Mouse (Mus musculus) thymus, adult 18-20 months (tissue): ENCODE data around the gene Stk36.
A peak's percentile ranks its signal among the peaks of the same experiment; 100 is the strongest.

Experiments used
- DNase-seq, 2 experiments: peaks; one replicate each; pipeline ENCODE4 v3.0.0; 2022; ENCODE audit warnings: mixed read lengths in 2 of 2

The Stk36 gene

DNA sequence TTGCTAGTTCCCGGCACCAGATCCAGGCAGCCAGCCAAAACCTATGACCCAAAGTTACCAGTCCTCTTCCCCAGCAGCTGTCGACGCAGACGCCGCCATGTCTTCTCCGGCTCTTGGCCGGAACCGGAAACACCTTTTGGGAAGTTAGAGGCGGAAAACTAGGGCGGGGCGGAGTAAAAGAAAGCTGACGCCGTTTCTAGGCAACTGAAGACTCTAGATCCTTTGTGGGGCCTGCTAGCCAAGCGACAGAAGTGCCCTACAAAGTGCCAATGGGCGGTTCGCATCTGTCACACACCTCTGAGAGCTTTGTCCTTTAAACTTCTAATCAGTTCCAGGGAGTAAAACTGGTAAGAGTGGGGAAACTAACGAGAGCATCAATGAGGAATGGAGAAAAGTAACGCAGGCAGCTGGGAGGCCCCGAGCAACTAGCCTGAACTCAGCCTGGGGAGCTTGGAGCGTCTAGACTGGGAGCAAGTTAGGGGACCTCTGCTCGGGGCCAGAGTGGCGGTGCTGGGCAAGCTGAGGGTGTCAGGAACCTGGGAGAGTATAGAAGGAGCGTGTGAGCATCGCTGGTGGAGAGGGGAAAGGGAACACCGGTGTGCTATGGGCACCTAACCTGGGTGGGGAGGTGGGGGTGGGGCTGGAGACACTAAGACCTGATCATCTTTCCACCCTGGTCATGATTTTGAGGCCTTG, at the start of gene Stk36, which contains the start of gene Rnf25:
TSS of gene Stk36 (plus strand) at position 179 of the 696 bp plus-strand sequence.
TSS of gene Rnf25 (minus strand) at position 131 of the 696 bp plus-strand sequence.
- peak; percentile 72 to 78 for DNase-seq

DNA sequence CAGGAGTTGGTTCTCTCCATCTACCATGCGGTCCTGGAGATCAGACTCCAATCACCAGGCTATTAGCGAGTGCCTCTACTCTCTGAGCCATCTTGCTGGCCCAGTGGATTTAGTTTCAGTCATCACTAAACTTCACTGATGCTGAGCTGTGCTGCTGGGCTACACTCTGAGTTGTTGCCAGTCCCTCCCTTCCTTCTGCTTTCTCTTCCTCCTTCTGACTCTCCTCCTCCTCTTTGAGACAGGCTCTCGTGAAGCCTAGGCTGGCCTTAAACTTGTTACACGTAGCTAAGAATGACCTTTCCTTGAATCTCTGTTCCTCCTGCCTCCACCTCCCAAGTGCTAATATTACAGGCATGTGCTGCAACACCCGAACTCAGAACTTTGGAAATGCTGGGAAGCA, 42.2 kb upstream of the Stk36 start:
- DNase-seq, result no peak

DNA sequence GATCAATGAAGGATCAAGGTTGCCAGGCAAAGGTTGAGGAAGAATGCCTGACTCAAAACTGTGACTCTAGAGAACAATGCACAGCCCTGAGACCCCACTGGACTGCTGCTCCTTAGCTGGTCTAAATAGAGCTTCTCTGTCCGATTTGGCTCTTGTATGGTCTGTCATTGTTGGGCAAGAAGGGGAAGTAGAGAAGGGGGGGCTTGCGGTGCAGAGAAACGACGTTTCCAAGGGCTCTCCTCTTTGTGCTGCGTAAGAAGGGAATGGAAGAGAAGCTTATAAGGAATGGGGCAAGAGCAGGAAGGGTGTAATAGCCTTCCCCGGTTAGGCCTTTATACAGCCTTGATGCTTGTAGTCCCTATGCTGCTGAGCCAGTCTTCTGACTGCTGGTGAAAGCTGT, 35.4 kb upstream of the Stk36 start:
- DNase-seq, result no peak

DNA sequence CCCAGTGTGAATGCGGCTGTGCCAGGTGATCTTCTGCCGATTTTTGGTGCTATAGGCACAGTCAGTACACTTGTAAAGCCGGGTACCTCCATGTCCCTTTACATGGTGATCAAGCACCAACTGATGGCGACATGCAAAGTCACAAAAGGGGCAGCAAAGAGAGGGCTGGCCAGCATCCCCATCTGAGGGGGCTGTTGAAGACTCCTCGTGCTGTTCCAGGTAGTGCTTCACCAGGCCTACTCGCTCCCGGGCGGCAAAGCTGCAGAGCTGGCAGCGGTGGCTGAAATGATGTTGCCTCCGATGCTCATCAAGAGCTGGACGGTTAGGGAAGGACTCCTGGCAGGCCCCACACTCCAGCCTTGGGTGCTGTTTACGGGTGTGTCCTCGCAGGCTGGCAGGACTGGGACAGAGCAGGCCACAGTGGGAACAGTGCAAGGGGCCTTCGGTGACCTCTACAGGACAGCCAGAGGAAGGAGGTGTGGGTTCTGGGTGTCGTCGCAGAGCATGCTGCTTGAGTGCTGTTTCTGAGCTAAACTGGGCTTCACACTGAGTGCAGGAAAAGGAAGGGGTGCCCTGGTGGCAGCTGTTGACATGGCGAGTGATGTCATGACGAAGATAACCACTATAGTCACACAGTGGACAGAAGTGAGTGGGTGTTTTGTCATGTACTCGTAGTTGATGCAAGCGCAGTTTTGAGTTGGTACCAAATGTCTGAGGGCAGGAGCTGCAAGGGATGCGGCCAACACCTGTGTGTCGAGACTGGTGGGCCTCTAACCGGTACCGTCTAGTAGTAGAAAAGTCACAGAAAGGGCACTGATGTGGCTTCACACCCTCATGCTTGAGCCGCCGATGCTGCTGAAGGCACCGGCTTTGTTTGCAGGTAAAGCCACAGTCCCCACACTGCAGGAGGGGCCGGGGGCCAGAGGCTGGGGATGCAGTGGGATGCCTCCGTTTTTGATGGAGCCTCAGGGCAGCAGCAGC, 31.2 kb upstream of the Stk36 start:
- no peak for DNase-seq

DNA sequence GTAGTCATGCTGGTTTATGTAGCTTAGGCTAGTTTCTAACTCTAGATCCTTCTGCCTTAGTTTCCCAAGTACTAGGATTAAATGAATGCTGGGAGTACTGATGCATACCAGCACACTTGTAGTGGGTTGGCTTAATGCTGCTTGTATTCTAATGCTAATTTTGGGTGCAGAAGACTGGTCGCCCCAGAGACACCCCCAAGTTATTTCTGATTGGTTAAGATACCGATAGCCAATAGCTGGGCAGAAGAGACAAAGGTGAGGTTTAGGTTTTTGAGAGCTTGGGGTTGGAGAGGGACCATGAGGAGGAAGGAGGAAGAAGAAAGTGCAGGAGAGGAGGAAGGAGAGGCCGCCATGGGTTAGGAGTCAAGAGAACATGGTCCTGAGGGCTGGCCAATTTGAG, 18.6 kb upstream of the Stk36 start:
- DNase-seq, result no peak

DNA sequence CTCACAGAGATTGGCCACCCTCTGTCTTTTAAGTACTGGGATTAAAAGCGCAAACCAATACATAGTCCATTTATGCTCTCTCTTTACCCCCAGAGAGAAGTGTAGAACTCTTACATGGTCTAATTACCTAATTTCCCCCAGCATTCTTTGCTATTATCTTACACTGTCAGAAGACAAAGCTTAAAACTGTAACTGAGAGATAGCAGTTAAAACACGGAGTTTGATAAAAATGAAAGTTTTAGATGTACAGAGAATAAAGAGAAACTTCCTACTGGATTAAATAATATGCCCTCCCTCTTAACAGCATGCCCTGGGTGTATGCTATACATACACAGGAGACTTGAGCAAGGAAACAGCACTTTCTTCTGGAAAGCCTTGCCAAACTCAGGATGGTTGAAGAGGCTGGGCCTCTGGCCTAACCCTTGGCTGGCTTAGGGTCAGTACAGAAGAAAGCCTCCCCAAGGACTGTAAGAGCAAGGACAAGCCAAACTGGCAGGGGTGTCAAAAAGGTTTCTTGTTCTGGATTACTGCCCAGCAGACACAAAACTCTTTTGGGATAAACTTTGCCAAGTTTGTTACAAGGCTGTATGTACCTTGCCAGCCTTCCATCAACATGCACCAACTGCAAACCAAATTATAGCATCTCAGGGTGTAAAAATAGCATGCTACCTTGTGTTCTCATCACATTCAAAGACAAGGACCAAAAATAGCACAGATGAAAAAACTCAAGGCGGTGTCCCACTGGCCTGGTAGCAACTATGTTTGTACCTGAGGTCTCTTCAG, 16.4 kb upstream of the Stk36 start:
- DNase-seq, result no peak

DNA sequence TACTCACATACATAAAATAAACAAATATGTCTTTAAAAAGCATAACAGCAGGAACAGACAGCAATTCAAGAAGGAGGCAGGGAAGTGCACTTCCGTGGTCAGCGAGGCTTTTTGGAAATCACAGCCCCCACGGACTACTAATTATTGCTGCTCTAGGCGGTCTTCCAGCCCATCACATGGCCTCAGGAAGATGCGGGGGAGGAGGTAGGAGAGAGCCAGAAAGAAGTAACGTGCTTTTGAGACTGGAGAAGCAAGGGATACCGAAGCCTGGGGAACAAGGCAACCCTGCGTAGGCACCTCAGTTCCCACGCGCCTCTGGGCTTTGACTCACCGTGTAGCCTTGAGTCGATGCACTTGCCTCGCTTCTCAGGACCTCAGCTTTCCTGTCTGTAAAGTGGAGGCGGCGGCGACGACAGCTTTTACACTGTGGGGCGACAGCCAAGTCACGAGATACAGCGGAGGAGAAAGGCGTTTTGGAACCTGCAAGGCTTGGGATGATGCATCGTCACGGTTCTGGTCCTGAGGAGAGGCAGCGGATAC, 13.9 kb upstream of the Stk36 start:
- DNase-seq, result no peak

DNA sequence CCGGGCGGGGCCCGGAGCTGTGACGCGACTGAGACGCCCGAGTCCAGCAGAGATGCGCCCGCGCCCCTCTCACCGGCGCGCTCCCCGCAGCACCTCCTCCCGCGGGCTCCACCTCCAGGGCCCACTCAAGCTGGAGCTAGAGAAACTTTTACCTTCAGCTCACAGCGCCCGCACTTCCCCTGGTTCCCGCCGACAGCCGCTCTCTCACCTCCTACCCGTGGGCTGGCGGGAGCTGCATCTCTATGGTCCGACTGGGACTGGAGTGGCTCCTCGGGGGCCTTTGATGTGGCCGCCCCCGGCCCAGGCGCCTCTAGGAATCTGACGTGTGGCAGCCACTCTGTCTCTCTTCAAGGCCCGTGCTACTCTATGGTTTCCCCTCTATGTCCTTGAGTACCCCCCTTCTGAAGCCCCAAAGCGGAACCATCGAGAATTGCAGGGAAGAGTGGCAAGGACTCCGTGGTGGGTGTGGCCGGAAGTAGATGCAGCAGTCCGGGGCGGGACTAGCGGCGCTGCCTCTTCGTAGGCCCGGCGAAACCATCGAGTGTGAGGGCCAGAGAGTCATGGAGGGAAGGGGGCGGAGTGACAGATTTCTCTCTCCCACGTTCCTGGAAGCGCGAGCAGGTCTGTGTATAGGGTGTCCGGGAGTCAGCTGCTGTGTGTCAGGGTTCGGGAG, 13.3 kb upstream of the Stk36 start, which contains the start of the genes Zfp142 and Bcs1l:
TSS of gene Zfp142 (minus strand) at position 474 of the 673 bp plus-strand sequence.
TSS of gene Bcs1l (plus strand) at position 517 of the 673 bp plus-strand sequence.
- peak; percentile 98 to 99 for DNase-seq

DNA sequence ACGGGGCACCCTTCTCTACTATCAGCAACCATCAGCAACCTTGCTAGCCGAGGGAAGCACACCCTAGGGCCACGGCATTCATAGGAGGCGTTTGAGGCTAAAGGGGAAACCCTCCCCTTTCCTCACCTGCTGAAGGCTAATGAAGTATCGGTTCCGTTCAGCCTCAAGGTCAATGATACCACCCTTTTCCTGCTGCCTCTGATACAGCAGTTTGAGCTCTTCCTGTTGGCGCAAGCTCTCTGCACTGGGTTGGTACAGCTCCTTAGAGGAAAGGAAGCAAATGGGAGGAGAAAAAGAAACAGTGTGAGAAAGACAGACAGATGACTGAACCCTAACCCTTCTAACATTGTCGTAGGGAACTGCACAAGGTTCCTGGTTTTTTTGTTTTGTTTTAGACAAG, 6.8 kb upstream of the Stk36 start:
- DNase-seq, result no peak

DNA sequence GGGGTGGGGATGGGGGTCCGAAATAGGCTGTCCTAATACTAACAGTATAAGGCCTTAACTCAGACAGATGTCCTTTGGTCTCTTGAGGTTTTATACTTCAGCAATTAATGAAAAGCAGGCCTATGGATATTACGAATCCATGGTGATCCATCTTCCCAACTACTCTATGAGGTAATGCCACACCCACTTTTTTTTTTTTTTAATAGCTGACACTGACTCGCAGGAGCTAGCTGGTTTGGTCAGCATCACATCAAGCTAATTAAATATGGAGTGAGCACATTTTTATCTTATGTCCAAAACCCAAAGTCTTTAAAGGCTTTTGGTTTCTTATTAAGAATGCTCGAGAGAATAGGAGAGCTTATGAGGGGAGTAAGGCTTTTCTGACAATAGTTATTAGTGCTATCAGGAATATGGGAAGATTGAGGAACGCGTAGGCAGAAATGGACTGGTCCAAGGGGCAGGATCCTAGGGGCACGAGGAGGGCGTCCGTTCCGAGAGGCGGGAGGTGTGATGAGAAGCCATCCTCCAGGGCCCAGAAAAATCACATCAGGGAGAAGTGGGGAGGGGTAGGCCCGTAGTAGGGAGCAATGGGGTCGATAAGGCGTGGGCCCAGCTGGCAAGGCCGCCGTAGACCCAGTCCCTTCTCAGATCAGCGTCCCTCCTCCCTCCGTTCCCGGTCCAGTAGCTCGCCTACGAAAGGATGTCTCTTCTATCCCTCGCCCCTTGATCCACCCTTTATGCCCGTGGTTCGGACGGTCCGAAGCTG, 561 bp upstream of the Stk36 start:
- no peak for DNase-seq

DNA sequence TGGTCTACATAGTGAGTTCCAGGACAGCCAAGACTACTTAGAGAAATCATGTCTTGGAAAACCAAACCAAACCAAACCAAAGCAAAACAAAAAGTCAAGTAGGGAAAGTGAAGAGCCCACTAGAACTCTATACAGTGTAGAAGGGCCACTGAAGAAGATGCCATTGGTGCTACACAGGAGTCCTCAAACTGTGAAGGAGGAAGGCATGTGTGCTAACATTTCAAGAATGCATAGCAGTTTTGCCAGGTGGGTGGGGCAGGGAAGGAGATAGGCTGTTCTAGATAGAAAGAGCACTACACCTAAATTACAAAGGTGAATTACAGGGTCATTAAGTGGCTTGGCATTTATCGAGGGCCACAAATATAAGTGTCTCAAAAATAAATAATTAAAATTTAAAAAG, 22.9 kb downstream of the Stk36 start:
- no peak for DNase-seq

DNA sequence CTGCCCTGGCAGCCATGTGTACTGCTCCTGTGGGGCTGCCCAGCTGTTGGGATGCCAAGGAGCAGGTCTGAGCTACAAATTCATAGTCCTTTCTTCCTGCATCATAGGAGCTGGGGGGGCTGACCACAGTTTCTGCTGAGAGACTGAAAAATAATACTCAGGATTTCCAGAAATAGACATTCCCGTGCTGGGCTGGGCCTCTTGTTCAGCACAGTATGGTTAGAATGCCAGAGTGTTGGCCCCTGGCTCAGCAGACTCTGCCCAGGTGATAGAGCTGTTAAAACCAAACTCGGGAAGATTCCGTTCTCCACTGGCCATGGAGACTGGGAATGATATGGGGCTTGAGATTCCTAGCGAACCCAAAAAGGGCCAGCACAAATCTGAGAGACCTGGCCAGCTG, 24.8 kb downstream of the Stk36 start:
- DNase-seq, result no peak

DNA sequence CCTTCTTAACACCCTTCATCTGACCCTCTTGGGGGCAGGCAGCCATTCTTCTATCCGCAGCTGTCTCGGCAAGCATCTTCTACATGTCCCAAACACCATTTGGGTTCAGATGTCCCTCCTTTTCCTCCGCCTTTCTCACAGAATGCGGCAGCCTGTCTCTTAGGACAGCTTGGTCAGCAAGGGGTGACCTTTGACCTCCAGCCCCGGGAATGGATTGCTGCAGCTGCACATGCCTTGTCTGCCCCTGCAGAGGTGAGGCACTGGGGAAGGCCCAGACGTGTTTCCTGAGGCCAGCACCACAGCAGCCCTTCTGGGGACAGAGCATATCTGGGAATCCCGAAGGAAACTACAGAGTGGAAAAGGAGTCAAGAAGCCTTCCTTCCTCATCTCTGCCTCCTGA, 26.8 kb downstream of the Stk36 start:
- no peak for DNase-seq

DNA sequence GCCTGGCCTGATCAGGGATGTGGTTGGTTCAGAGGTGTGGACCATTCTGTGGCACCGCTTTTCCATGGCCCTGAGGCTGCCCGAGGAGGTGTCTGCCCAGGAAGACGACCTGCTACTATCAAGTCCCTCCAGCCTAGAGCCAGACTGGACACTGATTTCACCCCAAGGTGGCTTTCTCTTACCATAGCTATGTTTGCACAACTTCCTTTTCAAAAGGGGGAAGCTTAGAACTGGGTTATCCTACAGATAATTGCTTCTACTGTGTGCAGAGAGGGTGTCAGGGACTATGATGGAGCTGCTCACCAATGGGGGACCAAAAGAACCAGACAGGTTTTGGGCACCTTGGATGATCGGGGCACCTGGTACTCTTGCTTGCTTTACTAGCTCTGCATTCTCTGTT, 31.5 kb downstream of the Stk36 start:
- no peak for DNase-seq

DNA sequence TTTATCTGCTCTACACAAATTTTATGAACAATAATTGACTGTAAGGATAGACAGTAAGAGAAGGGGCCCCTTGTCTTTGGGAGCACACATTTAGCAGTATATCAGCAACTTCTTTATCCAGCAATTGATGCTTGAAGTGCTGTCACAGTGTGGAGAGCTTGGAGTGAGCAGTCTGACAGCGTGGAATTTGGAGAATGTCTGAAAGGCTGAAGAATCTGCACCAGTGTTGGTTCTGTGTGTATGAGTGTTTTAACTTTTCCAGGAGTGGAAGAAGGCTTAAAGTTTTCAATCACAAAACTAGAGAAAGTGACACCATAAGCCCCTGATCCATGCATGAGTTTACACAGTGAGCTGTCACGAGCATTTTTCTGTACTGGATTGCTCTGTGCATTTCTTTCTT, 42.3 kb downstream of the Stk36 start:
- no peak for DNase-seq

DNA sequence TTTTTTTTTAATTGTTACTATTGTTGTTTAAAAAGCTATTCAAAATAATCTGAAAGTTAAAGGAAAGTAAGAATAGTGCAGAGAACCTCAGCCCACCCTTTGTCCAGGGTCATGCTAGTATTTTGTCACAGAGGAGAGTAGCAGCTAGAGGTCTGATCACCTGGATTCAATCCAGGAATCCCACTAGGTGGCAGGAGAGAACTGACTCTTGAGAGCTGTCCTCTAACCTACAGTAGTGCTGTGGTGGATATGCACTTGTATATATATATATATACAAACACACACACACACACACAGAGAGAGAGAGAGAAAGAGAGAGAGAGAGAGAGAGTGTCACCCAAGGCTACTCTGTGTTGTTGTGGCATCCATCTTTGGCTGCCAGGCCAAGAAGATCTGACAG, 42.7 kb downstream of the Stk36 start:
- no peak for DNase-seq

DNA sequence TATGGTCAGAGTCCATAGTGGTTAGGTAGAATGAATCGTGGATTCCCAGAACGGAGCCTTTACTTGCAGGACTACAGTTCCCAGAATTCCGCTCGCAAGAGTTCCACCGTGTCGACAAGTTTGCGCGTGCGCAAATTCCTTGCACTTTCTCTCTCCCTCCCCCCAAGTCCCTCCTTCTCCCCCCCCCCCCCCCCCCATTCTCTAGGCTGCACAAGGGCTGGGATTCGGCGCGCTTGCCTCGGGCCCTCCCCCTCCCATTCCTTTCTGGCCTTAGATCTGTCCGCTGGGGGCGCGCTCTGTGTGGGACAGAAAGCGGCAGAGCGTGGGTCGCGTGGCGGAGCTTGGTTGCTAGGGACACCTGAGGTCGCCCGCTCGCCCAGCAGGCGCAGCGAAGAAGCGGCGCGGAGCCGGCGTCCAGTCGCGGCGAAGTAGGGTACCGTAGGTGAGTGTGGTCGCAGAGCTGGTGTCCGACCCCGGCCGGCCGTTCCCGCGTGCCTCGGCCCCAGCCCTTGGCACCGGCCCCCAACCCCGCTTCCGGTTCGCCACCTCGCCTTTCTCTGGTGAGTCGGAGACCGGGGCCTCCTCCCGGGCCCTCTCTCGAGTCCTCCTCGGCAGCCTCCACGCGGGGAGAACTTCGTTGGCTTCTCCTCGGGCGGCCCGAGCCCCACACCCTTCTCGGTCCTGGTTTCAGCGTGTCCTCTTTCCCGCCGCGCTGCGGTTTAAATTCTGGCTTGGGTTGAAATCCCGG, 60.4 kb downstream of the Stk36 start, which contains the start of gene Ttll4:
TSS of gene Ttll4 (plus strand) at position 298 of the 748 bp plus-strand sequence.
- DNase-seq, result peak; percentile 84 to 92

DNA sequence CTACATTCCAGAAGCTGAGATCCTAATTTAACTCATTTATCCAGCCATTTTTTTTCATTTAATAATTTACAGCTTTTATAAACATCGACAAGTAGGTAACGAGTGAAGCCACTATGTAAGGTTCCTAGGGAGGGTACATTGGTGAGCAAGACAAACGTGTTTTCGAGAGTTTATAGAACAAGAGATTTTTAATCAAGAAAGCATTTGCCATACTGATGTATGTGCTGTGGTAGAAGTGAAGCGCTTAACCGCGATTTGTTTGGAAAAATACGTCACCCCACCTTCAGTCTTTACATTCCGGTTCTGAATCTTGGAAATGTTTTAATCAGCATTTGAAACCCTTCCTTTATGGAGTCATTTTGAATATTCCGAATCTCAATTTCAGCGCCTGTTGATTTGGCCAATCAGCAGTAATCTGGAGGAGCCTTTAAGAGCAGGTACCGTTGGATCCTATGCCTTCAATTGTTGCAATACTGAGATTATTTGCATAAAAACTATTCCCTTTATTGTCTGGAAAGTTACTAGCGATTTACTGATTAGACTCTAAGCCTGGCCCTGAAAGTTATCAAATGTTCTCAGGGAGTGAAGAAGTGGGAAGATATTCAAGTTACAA, 61.1 kb downstream of the Stk36 start:
- no peak for DNase-seq

DNA sequence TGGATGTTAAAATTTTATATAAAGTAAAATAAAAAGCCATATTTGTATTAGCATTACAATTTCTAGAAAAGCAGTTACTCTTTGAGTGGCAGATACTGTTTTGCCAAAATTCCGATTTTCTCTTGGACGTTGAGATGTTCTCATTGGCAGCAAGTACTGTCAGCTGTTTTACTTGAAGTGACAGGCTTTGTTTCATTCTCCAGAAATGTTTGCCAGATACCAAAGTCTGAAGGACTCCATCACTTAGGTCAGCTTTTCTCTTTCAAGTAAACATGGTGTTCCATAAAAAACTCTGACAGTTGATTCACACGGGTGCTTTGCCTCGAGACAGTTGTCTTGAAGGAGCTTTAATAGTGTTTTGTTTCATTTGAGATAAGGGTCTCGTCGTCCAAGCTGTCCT, 63.9 kb downstream of the Stk36 start:
- DNase-seq, result no peak

DNA sequence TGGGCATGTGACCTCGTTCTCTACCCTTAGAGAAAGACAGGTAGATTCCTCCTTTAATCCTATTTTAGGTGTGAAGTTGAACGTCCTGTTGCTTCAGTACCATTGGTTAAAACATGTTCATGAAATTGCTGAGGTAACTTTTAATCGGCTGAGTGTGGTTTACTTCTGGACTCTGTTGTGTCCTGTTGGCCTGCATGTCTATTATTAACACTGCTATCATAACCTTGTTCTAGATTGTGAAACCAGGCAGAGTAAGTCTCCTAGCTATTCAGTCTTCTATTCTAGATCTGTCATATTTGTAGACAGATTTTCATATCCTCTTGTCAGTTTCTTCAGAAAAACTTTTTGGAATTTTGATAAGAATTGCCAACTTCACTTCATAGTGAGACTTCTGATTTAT, 67.1 kb downstream of the Stk36 start:
- no peak for DNase-seq
